9 mouse cellular contexts compared by ENCODE assay signal in genomic region chr4:141137740-141138139, GRCm38 (mm10). TPM values are rescaled to one million over a fixed set of nuclear protein-coding genes. Genes with fewer than 3 reads are reported as not detected.
DNase-seq lines count a peak whose midpoint lies in the region; ATAC-seq and TF ChIP-seq lines count a peak whose summit lies in the region.
"Not testable (repeated sequence)": the region's sequence is repeated elsewhere in the genome, so short reads cannot be mapped to it uniquely, and the experiment has no call there.
"Had no signal": no experiment of that assay in that cellular context is flagged by ENCODE, and none has a peak within 500 bp of the region (broad histone marks: within the 10 kb centered on the region; RNA-seq: fewer than 3 reads in every experiment).

No protein-coding gene starts in this region.

- ATAC-seq in embryonic facial prominence, embryonic 14.5 days (ENCODE audit: low read depth); heart, embryonic 11.5 days (replicated peaks; ENCODE audit: insufficient number of reproducible peaks, low FRiP score, low TSS enrichment); hindbrain, embryonic 15.5 days (ENCODE audit: low FRiP score, low read depth); kidney, embryonic 16.5 days (ENCODE audit: low FRiP score, low TSS enrichment); liver, embryonic 12.5 days: not testable (repeated sequence)

- peak overlapping the region; percentile 71 for H3K4me2 ChIP-seq in embryonic facial prominence, embryonic 14.5 days (ENCODE audit: low read depth, low read length)
- peak overlapping the region; percentile 92 for H3K4me2 ChIP-seq in heart, embryonic 11.5 days
- peak overlapping the region; percentile 86 for H3K4me2 ChIP-seq in hindbrain, embryonic 15.5 days
- peak overlapping the region; percentile 94 for H3K4me2 ChIP-seq in kidney, embryonic 16.5 days (replicated peaks; ENCODE audit: low read depth, low read length)
- peak overlapping the region; percentile 96 for H3K4me2 ChIP-seq in liver, embryonic 12.5 days

- not testable (repeated sequence) for DNase-seq in embryonic facial prominence, embryonic 14.5 days (ENCODE audit: low spot score); spleen, adult 2 months (ENCODE audit: low read depth in 1 of 2, low spot score in 2 of 2)

- TF ChIP-seq POLR2A in spleen, adult 2 months (IDR thresholded peaks at IDR 0.05; ENCODE audit: low read depth, low read length): not testable (repeated sequence)

- H3K9ac ChIP-seq in embryonic facial prominence, embryonic 14.5 days (ENCODE audit: low read depth, low read length); heart, embryonic 11.5 days (ENCODE audit: low read depth, low read length); hindbrain, embryonic 15.5 days; liver, embryonic 12.5 days: not testable (repeated sequence)
- H3K9ac ChIP-seq in kidney, embryonic 16.5 days (replicated peaks; ENCODE audit: low read length): 0 out of 2 replicates have a peak overlapping the region, but pooled peaks have one; percentile 15

- 76% methylated on average over 1 of the region's 3 CpGs for WGBS in embryonic facial prominence, embryonic 14.5 days
- 81% methylated on average over 1 of the region's 3 CpGs for WGBS in heart, embryonic 11.5 days (ENCODE audit: insufficient replicate concordance)
- 77% methylated on average over 3 of the region's 3 CpGs for WGBS in hindbrain, embryonic 15.5 days
- WGBS in kidney, embryonic 16.5 days: 63% methylated on average over 2 of the region's 3 CpGs
- WGBS in liver, embryonic 12.5 days (ENCODE audit: insufficient replicate concordance): 47% methylated on average over 3 of the region's 3 CpGs
- WGBS in spleen, adult 2 months: 24% methylated on average over 3 of the region's 3 CpGs

- H3K27ac ChIP-seq in embryonic facial prominence, embryonic 14.5 days (replicated peaks; ENCODE audit: low read depth, low read length): peak overlapping the region; percentile 96; the same call in 1 of the 2 replicates
- H3K27ac ChIP-seq in heart, embryonic 11.5 days (ENCODE audit: low read depth, low read length); hindbrain, embryonic 15.5 days (replicated peaks); kidney, embryonic 16.5 days (ENCODE audit: low read length); liver, embryonic 12.5 days; spleen, adult 2 months (ENCODE audit: insufficient read depth, low read length): not testable (repeated sequence)

- not testable (repeated sequence) for H3K9me3 ChIP-seq in E14TG2a.4 (ENCODE audit: low read length); embryonic facial prominence, embryonic 14.5 days (ENCODE audit: control insufficient read depth, low read length); heart, embryonic 11.5 days (replicated peaks; ENCODE audit: control insufficient read depth, low read length); hindbrain, embryonic 15.5 days; kidney, embryonic 16.5 days (ENCODE audit: low read length); liver, embryonic 12.5 days (replicated peaks); megakaryocyte, embryonic 14.5 days

- not testable (repeated sequence) for TF ChIP-seq CTCF in E14TG2a.4 (conservative IDR thresholded peaks at IDR 0.05; ENCODE audit: low read length)
- TF ChIP-seq CTCF in spleen, adult 2 months (IDR thresholded peaks at IDR 0.05; ENCODE audit: extremely low read depth, insufficient read depth, insufficient read length, insufficient replicate concordance): 0 out of 2 replicates have a peak, but pooled peaks have one; percentile 5

- peaks cover 66% of the 10 kb centered on the region for H3K4me1 ChIP-seq in E14TG2a.4 (replicated peaks; ENCODE audit: low read depth, low read length)
- peaks cover 35% of the 10 kb centered on the region for H3K4me1 ChIP-seq in embryonic facial prominence, embryonic 14.5 days (ENCODE audit: control insufficient read depth, insufficient read depth, low read length)
- H3K4me1 ChIP-seq in heart, embryonic 11.5 days (ENCODE audit: control insufficient read depth, insufficient read depth, low read length): peaks cover 41% of the 10 kb centered on the region
- peaks cover 52% of the 10 kb centered on the region for H3K4me1 ChIP-seq in hindbrain, embryonic 15.5 days (replicated peaks)
- H3K4me1 ChIP-seq in kidney, embryonic 16.5 days (ENCODE audit: insufficient read depth, low read length): peaks cover 55% of the 10 kb centered on the region
- H3K4me1 ChIP-seq in liver, embryonic 12.5 days: peaks cover 60% of the 10 kb centered on the region
- peaks cover 64% of the 10 kb centered on the region for H3K4me1 ChIP-seq in megakaryocyte, embryonic 14.5 days
- peaks cover 24% of the 10 kb centered on the region; the same call in 1 of the 2 replicates for H3K4me1 ChIP-seq in spleen, adult 2 months (ENCODE audit: control insufficient read depth, insufficient read depth, insufficient read length)

- not testable (repeated sequence) for H3K27me3 ChIP-seq in E14TG2a.4 (ENCODE audit: insufficient read depth, low read length); embryonic facial prominence, embryonic 14.5 days (replicated peaks; ENCODE audit: control insufficient read depth, insufficient read depth, low read length); heart, embryonic 11.5 days (ENCODE audit: control insufficient read depth, insufficient read depth, low read length); hindbrain, embryonic 15.5 days; kidney, embryonic 16.5 days (ENCODE audit: insufficient read depth, low read length); liver, embryonic 12.5 days (replicated peaks); megakaryocyte, embryonic 14.5 days (replicated peaks); spleen, adult 2 months (ENCODE audit: control insufficient read depth, insufficient read depth, low read length)

- H3K36me3 ChIP-seq in E14TG2a.4 (ENCODE audit: insufficient read depth, low read length): peaks cover 36% of the 10 kb centered on the region
- H3K36me3 ChIP-seq in embryonic facial prominence, embryonic 14.5 days (ENCODE audit: control insufficient read depth, insufficient read depth, low read length); heart, embryonic 11.5 days (ENCODE audit: control insufficient read depth, insufficient read depth, low read length); hindbrain, embryonic 15.5 days; kidney, embryonic 16.5 days (ENCODE audit: insufficient read depth, low read length); spleen, adult 2 months (ENCODE audit: control insufficient read depth, insufficient read depth, low read length): not testable (repeated sequence)
- H3K36me3 ChIP-seq in liver, embryonic 12.5 days: peaks cover 29% of the 10 kb centered on the region
- H3K36me3 ChIP-seq in megakaryocyte, embryonic 14.5 days (replicated peaks; ENCODE audit: low read length): peaks cover 30% of the 10 kb centered on the region

- H3K4me3 ChIP-seq in E14TG2a.4 (replicated peaks; ENCODE audit: low read length): peak overlapping the region; percentile 93
- H3K4me3 ChIP-seq in embryonic facial prominence, embryonic 14.5 days (ENCODE audit: low read depth, low read length): peak overlapping the region; percentile 69; the same call in 1 of the 2 replicates
- not testable (repeated sequence) for H3K4me3 ChIP-seq in heart, embryonic 11.5 days (ENCODE audit: low read depth, low read length); hindbrain, embryonic 15.5 days; spleen, adult 2 months (ENCODE audit: extremely low read depth, insufficient read depth, insufficient read length)
- peak overlapping the region; percentile 93; the same call in 1 of the 2 replicates for H3K4me3 ChIP-seq in kidney, embryonic 16.5 days (ENCODE audit: low read length)
- peak overlapping the region; percentile 85 for H3K4me3 ChIP-seq in liver, embryonic 12.5 days
- peak overlapping the region; percentile 9 for H3K4me3 ChIP-seq in megakaryocyte, embryonic 14.5 days (replicated peaks)

RNA-seq across cellular contexts. Expression of gene Szrd1, which starts 1.8 kb away (rescaled TPM):
- polyA plus RNA-seq in embryonic facial prominence, embryonic 14.5 days (2014; fragmentation: Nextera tagmentation; extraction: Ambion mirVana): 38.7 and 40.2 TPM in 2 replicates
- polyA plus RNA-seq in heart, embryonic 11.5 days (2014; fragmentation: Nextera tagmentation; extraction: Ambion mirVana): 23.6 and 25.7 TPM in 2 replicates
- 24.9 TPM in 2 replicates for polyA plus RNA-seq in hindbrain, embryonic 15.5 days (2015; fragmentation: Nextera tagmentation; extraction: Ambion mirVana)
- 50.8 and 51.3 TPM in 2 replicates for polyA plus RNA-seq in kidney, embryonic 16.5 days (2015; fragmentation: Nextera tagmentation; extraction: Ambion mirVana)
- 21.3 and 22.1 TPM in 2 replicates for polyA plus RNA-seq in liver, embryonic 12.5 days (2016; fragmentation: Nextera tagmentation; extraction: Ambion mirVana)
- 136 and 184 TPM in 2 replicates for polyA plus RNA-seq in megakaryocyte, embryonic 14.5 days (2012; ENCODE audit: insufficient read depth, low replicate concordance)
- polyA plus RNA-seq in spleen, adult 2 months (2012; rRNA removed): 38.8 and 49.8 TPM in 2 replicates

RNA-seq across cellular contexts. Expression of gene Fbxo42, which starts 10.0 kb away (rescaled TPM):
- 22.7 and 24.9 TPM in 2 replicates for polyA plus RNA-seq in embryonic facial prominence, embryonic 14.5 days (2014; fragmentation: Nextera tagmentation; extraction: Ambion mirVana)
- polyA plus RNA-seq in heart, embryonic 11.5 days (2014; fragmentation: Nextera tagmentation; extraction: Ambion mirVana): 18.5 and 19.3 TPM in 2 replicates
- 23.7 and 25.2 TPM in 2 replicates for polyA plus RNA-seq in hindbrain, embryonic 15.5 days (2015; fragmentation: Nextera tagmentation; extraction: Ambion mirVana)
- 21.1 and 21.9 TPM in 2 replicates for polyA plus RNA-seq in kidney, embryonic 16.5 days (2015; fragmentation: Nextera tagmentation; extraction: Ambion mirVana)
- polyA plus RNA-seq in liver, embryonic 12.5 days (2016; fragmentation: Nextera tagmentation; extraction: Ambion mirVana): 21.6 and 26.0 TPM in 2 replicates
- 9.1 and 10.9 TPM in 2 replicates for polyA plus RNA-seq in megakaryocyte, embryonic 14.5 days (2012; ENCODE audit: insufficient read depth, low replicate concordance)
- polyA plus RNA-seq in spleen, adult 2 months (2012; rRNA removed): 13.1 and 13.7 TPM in 2 replicates

RNA-seq across cellular contexts. Expression of gene Spata21, which starts 49.6 kb away (rescaled TPM):
- polyA plus RNA-seq in embryonic facial prominence, embryonic 14.5 days (2014; fragmentation: Nextera tagmentation; extraction: Ambion mirVana): 0.33 TPM in 1 of 2 replicates, not detected in the other
- 0.64 TPM in 1 of 2 replicates, not detected in the other for polyA plus RNA-seq in heart, embryonic 11.5 days (2014; fragmentation: Nextera tagmentation; extraction: Ambion mirVana)
- polyA plus RNA-seq in hindbrain, embryonic 15.5 days (2015; fragmentation: Nextera tagmentation; extraction: Ambion mirVana): 0.43 and 0.71 TPM in 2 replicates
- 0.51 and 0.59 TPM in 2 replicates for polyA plus RNA-seq in kidney, embryonic 16.5 days (2015; fragmentation: Nextera tagmentation; extraction: Ambion mirVana)
- 0.05 TPM in 1 of 2 replicates, not detected in the other for polyA plus RNA-seq in liver, embryonic 12.5 days (2016; fragmentation: Nextera tagmentation; extraction: Ambion mirVana)
- polyA plus RNA-seq in megakaryocyte, embryonic 14.5 days (2012; ENCODE audit: insufficient read depth, low replicate concordance): not detected in 2 replicates
- not detected in 2 replicates for polyA plus RNA-seq in spleen, adult 2 months (2012; rRNA removed)
- polyA plus RNA-seq: small intestine, adult 2 months had no signal

RNA-seq across cellular contexts. Expression of gene Necap2, which starts 59.6 kb away (rescaled TPM):
- 66.5 and 78.8 TPM in 2 replicates for polyA plus RNA-seq in embryonic facial prominence, embryonic 14.5 days (2014; fragmentation: Nextera tagmentation; extraction: Ambion mirVana)
- 34.4 and 41.9 TPM in 2 replicates for polyA plus RNA-seq in heart, embryonic 11.5 days (2014; fragmentation: Nextera tagmentation; extraction: Ambion mirVana)
- polyA plus RNA-seq in hindbrain, embryonic 15.5 days (2015; fragmentation: Nextera tagmentation; extraction: Ambion mirVana): 50.6 and 56.2 TPM in 2 replicates
- polyA plus RNA-seq in kidney, embryonic 16.5 days (2015; fragmentation: Nextera tagmentation; extraction: Ambion mirVana): 94.5 and 99.0 TPM in 2 replicates
- polyA plus RNA-seq in liver, embryonic 12.5 days (2016; fragmentation: Nextera tagmentation; extraction: Ambion mirVana): 136 and 143 TPM in 2 replicates
- polyA plus RNA-seq in megakaryocyte, embryonic 14.5 days (2012; ENCODE audit: insufficient read depth, low replicate concordance): 110 and 207 TPM in 2 replicates
- 71.3 and 101 TPM in 2 replicates for polyA plus RNA-seq in spleen, adult 2 months (2012; rRNA removed)
